Mouse (Mus musculus) erythroblast, embryonic 14.5 days (primary cell): ENCODE data around the gene Fam210b.

Experiments
- GATA1 ChIP-seq: IDR thresholded peaks from 2 replicates; pipeline ENCODE4 v1.6.1; 2012; ENCODE audit warnings: low read length, inconsistent platforms, mixed read lengths
- TAL1 ChIP-seq: IDR thresholded peaks from 3 replicates; pipeline ENCODE4 v1.6.1; 2012; ENCODE audit warnings: low read length, inconsistent platforms, mixed read lengths

DNA sequence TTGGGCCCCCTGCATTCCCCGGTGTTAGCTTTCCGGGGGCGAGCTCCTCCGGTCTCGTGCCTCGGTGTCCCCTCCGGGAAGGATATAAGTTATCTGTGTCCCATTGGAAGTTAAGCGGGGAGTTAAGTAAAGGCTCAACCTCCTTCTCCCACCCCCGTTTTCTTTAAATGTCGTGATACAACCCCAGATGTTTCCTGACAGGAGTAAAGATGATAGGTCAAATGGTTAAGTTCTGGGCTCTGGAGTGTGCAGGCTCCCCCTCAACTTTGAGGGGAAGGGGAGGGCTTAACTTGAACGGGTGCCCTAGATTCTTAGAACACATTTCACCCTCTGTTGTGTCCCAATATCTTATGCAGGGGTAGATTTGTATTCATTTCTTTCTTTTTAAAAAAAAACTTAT lies 25.9 kb downstream of the Fam210b start:
- TF ChIP-seq GATA1, result no peak
- no peak for TF ChIP-seq TAL1
